Mouse (Mus musculus) myocyte (in vitro differentiated cells): ENCODE results near the gene Nsd1. TPM values are rescaled to one million over a fixed set of nuclear protein-coding genes. Genes with fewer than 3 reads are reported as not detected.
A peak's percentile ranks its signal among the peaks of the same experiment; 100 is the strongest.

Experiments used
- H3K27me3 ChIP-seq: one replicate; pipeline ENCODE4 v1.6.1; 2011; ENCODE audit not compliant: control insufficient read depth, insufficient read depth, insufficient read length
- H3K36me3 ChIP-seq: one replicate; pipeline ENCODE4 v1.6.1; 2011; ENCODE audit not compliant: control insufficient read depth, insufficient read depth
- H3K4me2 ChIP-seq: one replicate; pipeline ENCODE4 v1.6.1; 2011; ENCODE audit warnings: low read depth, control low read depth
- H3K4me3 ChIP-seq: one replicate; pipeline ENCODE4 v1.5.1; 2011; ENCODE audit warnings: mild to moderate bottlenecking, control low read depth, moderate library complexity
- H3K79me2 ChIP-seq: one replicate; pipeline ENCODE4 v1.6.1; 2011; ENCODE audit not compliant: control insufficient read depth, insufficient read depth
- H3ac ChIP-seq: one replicate; pipeline ENCODE4 v1.6.1; 2011; ENCODE audit not compliant: control insufficient read depth, insufficient read length
- CEBPB ChIP-seq: IDR thresholded peaks from 2 replicates; pipeline ENCODE4 v1.6.1; 2011; ENCODE audit warnings: mild to moderate bottlenecking, moderate library complexity; ENCODE audit not compliant: poor library complexity, insufficient read depth, severe bottlenecking
- E2F4 ChIP-seq: IDR thresholded peaks from one replicate; pipeline ENCODE4 v1.6.1; 2011; ENCODE audit warnings: mild to moderate bottlenecking, control low read depth, moderate library complexity; ENCODE audit not compliant: insufficient read depth
- MAX ChIP-seq: IDR thresholded peaks from one replicate; pipeline ENCODE4 v1.6.1; 2011; ENCODE audit warnings: low read depth, mild to moderate bottlenecking, control low read depth
- MYOD1 ChIP-seq, 3 experiments: IDR thresholded peaks; one replicate each; pipeline ENCODE4 v1.6.1; 2011; ENCODE audit warnings: control low read depth in 2 of 3, low read depth in 2 of 3, mild to moderate bottlenecking in 2 of 3, moderate library complexity in 1 of 3; ENCODE audit not compliant: insufficient read length in 2 of 3, control insufficient read depth in 1 of 3
- MYOG ChIP-seq, 3 experiments: IDR thresholded peaks; one replicate each; pipeline ENCODE4 v1.6.1; 2011; ENCODE audit warnings: control low read depth in 2 of 3, low read depth in 2 of 3, mild to moderate bottlenecking in 2 of 3; ENCODE audit not compliant: insufficient read length in 2 of 3, control insufficient read depth in 1 of 3, insufficient read depth in 1 of 3
- POLR2A ChIP-seq: IDR thresholded peaks from one replicate; pipeline ENCODE4 v1.6.1; 2011; ENCODE audit warnings: low read depth, mild to moderate bottlenecking, control low read depth, moderate library complexity; ENCODE audit not compliant: insufficient read length
- POLR2AphosphoS2 ChIP-seq: IDR thresholded peaks from one replicate; pipeline ENCODE4 v1.6.1; 2011; ENCODE audit warnings: low read depth, control low read depth; ENCODE audit not compliant: insufficient read length
- REST ChIP-seq: IDR thresholded peaks from one replicate; pipeline ENCODE4 v1.6.1; 2011; ENCODE audit warnings: mild to moderate bottlenecking, control low read depth, moderate library complexity; ENCODE audit not compliant: insufficient read depth, insufficient read length
- SRF ChIP-seq: IDR thresholded peaks from one replicate; pipeline ENCODE4 v1.6.1; 2011; ENCODE audit warnings: low read depth; ENCODE audit not compliant: control insufficient read depth, insufficient read length
- TCF12 ChIP-seq: IDR thresholded peaks from one replicate; pipeline ENCODE4 v1.6.1; 2011; ENCODE audit warnings: mild to moderate bottlenecking, control low read depth; ENCODE audit not compliant: poor library complexity, insufficient read depth, severe bottlenecking
- TCF3 ChIP-seq: IDR thresholded peaks from one replicate; pipeline ENCODE4 v1.6.1; 2011; ENCODE audit warnings: low read depth, control low read depth; ENCODE audit not compliant: insufficient read length
- USF1 ChIP-seq: IDR thresholded peaks from one replicate; pipeline ENCODE4 v1.6.1; 2011; ENCODE audit warnings: low read depth, mild to moderate bottlenecking, control low read depth, moderate library complexity
- polyA plus RNA-seq: library from polyadenylated mRNA; unstranded; fragments of >200 nt; fragmentation: generic; extraction: Trizol; gene quantifications from one replicate; pipeline ENCODE4 v1.2.1, GENCODE M21; 2012; ENCODE audit warnings: missing spikeins

Nsd1 gene
- polyA plus RNA-seq, 1 experiment, result 10.2 TPM

- H3K27me3 ChIP-seq, result no peaks in the 10 kb centered on the region
- H3K79me2 ChIP-seq, result no peaks in the 10 kb centered on the region
- no peak for TF ChIP-seq USF1
- peak; percentile 72 to 97 (median 96) for TF ChIP-seq MYOD1 (IDR thresholded peaks at IDR 0.05; ENCODE audit: control insufficient read depth in 1 of 3, insufficient read length in 2 of 3, low read depth in 2 of 3)
- peak; percentile 95 to 98 (median 96) for TF ChIP-seq MYOG (IDR thresholded peaks at IDR 0.05; ENCODE audit: control insufficient read depth in 1 of 3, insufficient read depth in 1 of 3, insufficient read length in 2 of 3, low read depth in 2 of 3)
- TF ChIP-seq POLR2AphosphoS2, result peak; percentile 78
- peak; percentile 93 for TF ChIP-seq TCF3
- TF ChIP-seq TCF12, result peak; percentile 96
- no peak for TF ChIP-seq E2F4
- peak; percentile 41 for TF ChIP-seq SRF
- H3K36me3 ChIP-seq, result no peaks in the 10 kb centered on the region
- peak overlapping the region; percentile 98 for H3K4me2 ChIP-seq
- H3ac ChIP-seq, result no peak overlapping the region
- H3K4me3 ChIP-seq, result peak overlapping the region; percentile 15
These were observed 37.9 kb upstream of the Nsd1 start for GRCm38 (mm10) chr13:55171517-55172335.

- Histone ChIP-seq H3K4me2 (peak overlapping the region; percentile 98), H3K79me2 (no peaks in the 10 kb centered on the region), H3K4me3 (peak overlapping the region; percentile 15), H3K27me3 (no peaks in the 10 kb centered on the region), H3ac (no peak overlapping the region), H3K36me3 (no peaks in the 10 kb centered on the region)
- TF ChIP-seq USF1, result no peak
- no peak for TF ChIP-seq REST
- no peak for TF ChIP-seq MAX
- no peak for TF ChIP-seq CEBPB
- no peak for TF ChIP-seq E2F4
- TF ChIP-seq POLR2AphosphoS2, result no peak
- TF ChIP-seq MYOD1 (IDR thresholded peaks at IDR 0.05; ENCODE audit: control insufficient read depth in 1 of 3, insufficient read length in 2 of 3, low read depth in 2 of 3), result no peak
- no peak for TF ChIP-seq MYOG (IDR thresholded peaks at IDR 0.05; ENCODE audit: control insufficient read depth in 1 of 3, insufficient read depth in 1 of 3, insufficient read length in 2 of 3, low read depth in 2 of 3)
- no peak for TF ChIP-seq TCF12
- TF ChIP-seq POLR2A, result no peak
- no peak for TF ChIP-seq SRF
- no peak for TF ChIP-seq TCF3
These were observed 37.2 kb upstream of the Nsd1 start for GRCm38 (mm10) chr13:55172336-55172770.

GRCm38 (mm10) chr13:55174347-55174746 lies 35.2 kb upstream of the Nsd1 start:
- H3K27me3 ChIP-seq, result no peaks in the 10 kb centered on the region
- peak in 2 of 3 experiments; percentile 50 to 58 for TF ChIP-seq MYOG (IDR thresholded peaks at IDR 0.05; ENCODE audit: control insufficient read depth in 1 of 3, insufficient read depth in 1 of 3, insufficient read length in 2 of 3, low read depth in 2 of 3)
- TF ChIP-seq TCF3, result no peak
- no peak for TF ChIP-seq CEBPB
- no peak for TF ChIP-seq E2F4
- TF ChIP-seq POLR2AphosphoS2, result no peak
- TF ChIP-seq USF1, result no peak
- no peak for TF ChIP-seq SRF
- no peak for TF ChIP-seq POLR2A
- TF ChIP-seq REST, result no peak
- TF ChIP-seq MAX, result no peak
- no peak for TF ChIP-seq TCF12
- peak in 2 of 3 experiments; percentile 40 to 52 for TF ChIP-seq MYOD1 (IDR thresholded peaks at IDR 0.05; ENCODE audit: control insufficient read depth in 1 of 3, insufficient read length in 2 of 3, low read depth in 2 of 3)
- H3ac ChIP-seq, result no peak overlapping the region
- no peak overlapping the region for H3K4me3 ChIP-seq
- no peaks in the 10 kb centered on the region for H3K79me2 ChIP-seq
- H3K4me2 ChIP-seq, result no peak overlapping the region
- no peaks in the 10 kb centered on the region for H3K36me3 ChIP-seq

GRCm38 (mm10) chr13:55176265-55176664 lies 33.3 kb upstream of the Nsd1 start:
- Histone ChIP-seq H3K27me3 (no peaks in the 10 kb centered on the region), H3K36me3 (no peaks in the 10 kb centered on the region), H3K4me2 (no peak overlapping the region), H3ac (no peak overlapping the region), H3K79me2 (no peaks in the 10 kb centered on the region), H3K4me3 (no peak overlapping the region)
- TF ChIP-seq E2F4 (no peak), USF1 (no peak), CEBPB (no peak), POLR2A (no peak), REST (no peak), MYOD1 (IDR thresholded peaks at IDR 0.05; ENCODE audit: control insufficient read depth in 1 of 3, insufficient read length in 2 of 3, low read depth in 2 of 3) (no peak), MYOG (IDR thresholded peaks at IDR 0.05; ENCODE audit: control insufficient read depth in 1 of 3, insufficient read depth in 1 of 3, insufficient read length in 2 of 3, low read depth in 2 of 3) (no peak), TCF12 (no peak), POLR2AphosphoS2 (no peak), TCF3 (no peak), MAX (no peak), SRF (no peak)
